Mouse (Mus musculus): ENCODE data around the gene Zfp808. TPM values are rescaled to one million over a fixed set of nuclear protein-coding genes. Genes with fewer than 3 reads are reported as not detected.
"Not testable (repeated sequence)": the region's sequence is repeated elsewhere in the genome, so short reads cannot be mapped to it uniquely, and the experiment has no call there.

Gene Zfp808
- 0.25 and 0.31 TPM in 2 replicates for polyA plus RNA-seq (2012; rRNA removed)

DNA sequence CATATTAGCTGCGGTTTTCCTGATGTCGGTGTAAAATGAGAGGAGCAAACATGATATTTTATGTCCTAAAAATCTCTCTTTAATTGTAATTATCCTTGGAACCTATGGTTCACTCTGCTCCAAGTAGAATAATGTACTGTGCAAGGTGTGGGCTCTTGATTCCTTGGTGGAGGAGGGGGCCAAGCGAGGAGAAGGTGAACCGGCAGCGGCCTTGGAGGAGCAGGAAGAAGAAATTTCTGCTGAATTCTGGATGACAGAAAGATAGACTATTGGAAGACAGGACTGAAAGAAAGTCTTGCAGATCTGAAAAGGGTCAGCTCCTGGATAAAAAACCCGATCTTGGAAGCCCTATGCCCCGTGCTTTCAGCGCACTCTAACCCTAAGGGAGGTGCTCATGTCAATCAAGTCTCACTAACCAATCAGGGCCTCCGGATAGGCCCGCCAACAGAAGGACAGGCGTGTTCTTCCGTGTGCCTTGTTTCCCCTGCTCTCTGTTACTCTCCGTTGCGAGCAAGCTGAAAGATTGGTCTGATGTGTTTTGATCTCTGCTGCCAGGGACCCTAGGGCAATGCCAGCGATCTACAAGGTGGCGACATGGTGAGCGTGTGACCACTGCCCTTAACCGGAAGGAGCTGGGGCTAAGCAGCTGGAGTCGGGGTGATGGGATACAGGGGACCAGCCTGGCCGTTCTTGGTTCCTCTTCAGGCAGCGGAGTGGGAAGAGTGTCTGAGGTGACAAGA, at the start of gene Zfp808:
Zfp808 (plus strand) TSS at position 455 of the 740 bp plus-strand sequence.
- DNase-seq (ENCODE audit: low read depth) = peak; percentile 12

DNA sequence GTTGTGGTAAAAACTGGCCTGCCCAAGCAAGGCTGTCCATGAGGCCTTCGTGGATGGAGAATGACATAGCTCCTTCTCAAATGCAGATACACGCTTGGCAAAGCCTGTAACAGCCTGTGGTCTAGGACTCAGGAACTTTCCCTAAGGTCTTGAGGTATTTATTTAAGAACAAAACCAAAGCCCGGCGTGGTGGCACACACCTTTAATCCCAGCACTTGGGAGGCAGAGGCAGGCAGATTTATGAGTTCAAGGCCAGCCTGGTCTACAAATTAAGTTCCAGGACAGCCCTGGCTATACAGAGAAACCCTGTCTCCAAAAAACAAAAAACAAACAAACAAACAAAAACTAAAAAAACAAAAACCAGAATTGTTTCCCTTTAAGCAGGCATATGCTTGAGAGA, 30.9 kb upstream of the Zfp808 start:
- DNase-seq (ENCODE audit: low read depth) = not testable (repeated sequence)

DNA sequence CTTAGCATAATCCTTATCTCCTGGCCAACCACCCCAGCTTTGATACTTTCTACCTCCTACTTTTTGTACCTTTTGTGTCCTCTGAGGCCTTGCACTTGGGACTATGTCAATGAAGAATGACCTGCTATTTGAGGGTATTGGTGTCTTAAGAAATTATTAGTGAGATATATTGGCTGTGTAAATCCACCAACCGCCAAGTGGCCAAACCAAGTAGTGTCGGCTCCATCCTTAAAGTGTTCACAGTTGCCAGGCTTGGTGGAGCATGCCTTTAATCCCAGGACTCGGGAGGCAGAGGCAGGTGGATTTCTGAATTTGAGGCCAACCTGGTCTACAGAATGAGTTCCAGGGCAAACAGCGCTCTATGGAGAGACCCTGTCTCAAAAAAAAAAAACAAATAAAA, 30.2 kb upstream of the Zfp808 start:
- DNase-seq (ENCODE audit: low read depth) = not testable (repeated sequence)

DNA sequence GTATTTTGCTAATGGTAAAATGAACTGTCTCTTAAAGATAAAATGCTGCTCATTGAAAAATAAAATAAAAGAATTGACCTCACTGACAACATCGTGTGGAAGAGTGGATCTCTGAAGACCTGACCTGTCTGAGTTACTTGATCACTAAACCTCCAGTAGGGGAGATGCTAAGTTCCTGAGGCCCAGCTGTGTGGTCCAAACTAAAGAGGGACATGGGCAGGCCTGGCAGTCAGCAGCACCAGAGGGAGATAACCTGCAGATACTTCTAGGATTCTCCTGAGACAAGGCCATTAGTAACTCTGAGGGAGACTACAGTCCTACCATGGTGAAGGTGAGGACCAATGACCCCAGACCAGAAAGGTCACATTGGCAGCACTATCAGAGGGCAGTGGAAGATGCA, 27.3 kb upstream of the Zfp808 start:
- DNase-seq (ENCODE audit: low read depth) = not testable (repeated sequence)

DNA sequence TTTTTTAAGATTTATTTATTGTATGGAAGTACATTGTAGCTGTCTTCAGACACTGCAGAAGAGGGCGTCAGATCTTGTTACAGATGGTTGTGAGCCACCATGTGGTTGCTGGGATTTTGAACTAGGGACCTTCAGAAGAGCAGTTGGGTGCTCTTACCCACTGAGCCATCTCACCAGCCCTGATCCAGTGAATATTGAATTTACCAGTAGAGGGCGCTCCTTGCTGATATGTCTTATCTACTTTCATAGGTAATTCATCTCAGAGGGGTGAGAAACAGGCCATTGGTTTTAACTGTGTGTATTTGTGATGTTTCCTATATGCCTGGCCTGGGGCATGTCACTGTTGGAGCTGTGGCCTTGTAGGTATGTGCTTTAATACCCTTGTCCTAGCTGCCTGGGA, 13.8 kb upstream of the Zfp808 start:
- not testable (repeated sequence) for DNase-seq (ENCODE audit: low read depth)

DNA sequence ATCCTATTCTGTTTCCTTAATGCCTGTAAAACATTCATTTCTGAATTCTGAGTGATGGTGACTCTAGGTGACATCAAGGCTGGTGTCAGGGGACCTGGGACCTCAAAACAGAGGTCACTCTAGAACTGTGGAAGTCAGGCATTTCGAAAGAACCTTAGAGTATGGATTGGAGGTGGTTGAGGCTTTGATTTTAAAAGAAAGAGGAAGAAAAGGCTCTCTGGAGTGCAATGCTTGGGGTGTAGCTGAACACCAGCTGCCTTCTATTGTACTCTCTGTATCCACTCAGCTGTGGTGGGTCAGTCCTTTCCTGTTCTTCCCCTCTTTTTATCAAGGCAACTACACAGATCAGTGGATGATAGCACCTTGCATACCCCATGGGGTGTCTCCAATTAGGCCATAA, 8.1 kb upstream of the Zfp808 start:
- not testable (repeated sequence) for DNase-seq (ENCODE audit: low read depth)

DNA sequence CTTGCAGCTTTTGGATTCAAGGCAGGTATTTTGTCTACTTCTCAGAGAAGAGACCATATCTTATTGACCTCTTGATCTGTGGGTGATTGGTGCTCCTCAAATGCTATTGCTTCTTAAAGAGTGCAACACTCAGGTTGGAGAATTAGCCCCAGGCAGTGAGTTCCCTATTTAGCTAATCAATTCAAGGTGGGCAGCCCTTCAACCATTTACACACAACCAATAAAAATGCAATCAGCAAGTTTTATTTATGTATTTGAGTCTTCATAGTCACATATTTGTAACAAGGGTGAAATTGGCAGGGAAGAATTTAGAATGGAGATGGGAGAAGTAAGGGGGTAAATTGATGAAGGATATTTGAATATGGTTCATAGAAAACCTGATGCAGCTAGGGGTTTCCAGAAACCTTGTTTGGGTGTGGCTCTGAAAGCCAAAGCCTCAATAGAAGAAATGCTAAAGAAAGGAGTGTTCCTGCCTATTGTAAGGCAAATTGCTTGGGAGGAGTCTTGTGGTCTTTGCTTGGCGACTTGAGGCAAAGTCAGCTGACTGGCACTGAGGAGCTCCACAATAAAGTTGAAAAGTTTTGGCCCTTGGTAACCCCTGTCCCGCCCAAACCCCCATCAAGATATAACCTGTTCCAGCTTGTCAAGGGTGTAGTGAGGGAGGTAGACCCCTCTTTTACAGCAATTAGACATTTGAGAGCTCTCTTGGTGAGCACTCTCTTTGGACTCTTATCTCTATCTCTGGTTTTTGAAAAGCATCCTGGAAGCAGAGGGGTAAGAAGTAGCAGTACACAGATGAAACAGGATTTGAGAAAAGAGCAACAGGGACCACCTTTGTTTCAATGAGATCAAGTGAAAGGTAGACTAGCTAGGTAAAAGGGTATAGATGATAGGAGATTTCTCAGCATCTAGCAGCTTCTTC, 52.4 kb downstream of the Zfp808 start:
- not testable (repeated sequence) for DNase-seq (ENCODE audit: low read depth)

DNA sequence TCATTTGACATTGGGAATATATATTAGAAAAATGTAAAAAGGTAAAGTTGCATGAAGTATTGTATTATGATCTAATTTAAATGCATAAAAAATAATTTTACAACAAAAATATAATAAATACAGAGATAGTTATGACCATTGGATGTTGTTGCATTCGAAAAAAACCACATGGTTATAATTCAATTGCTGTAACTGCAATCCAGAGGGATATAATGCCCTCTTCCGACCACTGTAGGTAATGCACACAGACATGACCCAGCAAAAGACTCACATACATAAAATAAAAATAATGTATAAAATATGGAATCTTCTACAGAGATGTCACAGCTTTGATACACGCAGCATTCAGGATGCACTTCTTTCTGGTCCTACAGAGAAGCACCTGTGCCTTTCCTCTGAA, 115.6 kb downstream of the Zfp808 start:
- DNase-seq (ENCODE audit: low read depth) = no peak

DNA sequence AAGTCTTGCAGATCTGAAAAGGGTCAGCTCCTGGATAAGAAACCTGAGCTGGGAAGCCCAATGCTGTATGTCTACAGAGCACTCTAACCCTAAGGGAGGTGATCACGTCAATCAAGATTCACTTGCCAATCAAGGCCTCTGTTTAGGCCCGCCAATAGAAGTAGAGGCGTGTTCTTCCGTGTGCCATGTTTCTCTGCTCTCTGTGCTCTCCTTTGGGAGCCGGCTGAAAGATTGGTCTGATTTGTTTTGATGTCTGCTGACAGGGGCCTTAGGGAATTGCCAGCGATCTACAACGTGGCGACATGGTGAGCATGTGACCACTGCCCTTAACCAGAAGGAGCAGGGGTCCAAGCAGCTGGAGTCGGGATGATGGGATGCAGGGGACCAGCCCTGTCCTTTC, 125.5 kb downstream of the Zfp808 start:
- DNase-seq (ENCODE audit: low read depth) = not testable (repeated sequence)

DNA sequence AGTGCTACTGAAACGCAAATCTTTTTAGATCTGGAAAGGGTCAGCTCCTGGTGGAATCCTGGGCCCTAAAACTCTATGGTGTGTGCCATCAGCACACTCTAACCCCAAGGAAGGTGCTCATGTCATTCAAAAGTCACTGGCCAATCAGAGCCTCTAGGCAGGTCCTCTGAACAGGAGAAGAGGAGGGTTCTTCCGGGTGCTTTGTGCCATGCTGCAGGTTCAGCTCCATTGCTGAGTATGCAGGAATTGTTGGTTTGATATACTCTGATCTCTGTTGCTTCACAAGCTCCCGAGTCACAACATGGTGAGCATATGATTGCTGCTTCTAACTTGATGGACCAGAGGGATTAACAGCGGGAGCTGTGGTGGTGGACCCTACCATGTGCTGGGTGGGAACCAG, 133.7 kb downstream of the Zfp808 start:
- DNase-seq (ENCODE audit: low read depth) = no peak

Data from gonadal fat pad, adult 2 months (tissue).